Mouse (Mus musculus): ENCODE data around the gene Npat. TPM values are rescaled to one million over a fixed set of nuclear protein-coding genes. Genes with fewer than 3 reads are reported as not detected.

Gene Npat
- polyA plus RNA-seq, 1 experiment from 2014 or later, result 25.9 TPM

DNA sequence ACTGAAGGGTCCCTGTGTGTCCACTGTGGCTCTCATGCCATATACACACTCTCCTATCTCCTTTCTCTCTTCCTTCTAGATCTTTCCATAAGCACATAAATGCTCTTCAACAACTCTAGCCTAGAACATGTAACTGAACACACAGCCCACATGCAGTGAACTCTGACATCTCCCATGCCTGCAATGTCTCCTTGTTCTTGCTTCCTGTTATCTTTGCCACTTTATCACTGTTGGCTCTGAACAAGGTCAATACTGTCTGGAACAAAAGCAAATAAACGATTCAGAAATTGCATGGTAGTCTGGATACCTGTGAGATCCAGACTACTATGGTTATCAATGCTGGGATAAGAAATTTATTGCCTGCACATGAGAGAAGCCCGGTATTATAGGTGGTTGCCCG, 67.0 kb downstream of the Npat start:
- WGBS, result 86% methylated on average over 3 of the region's 3 CpGs
- H3K9me3 ChIP-seq (replicated peaks; ENCODE audit: control insufficient read depth, low read length), result no peaks in the 10 kb centered on the region

DNA sequence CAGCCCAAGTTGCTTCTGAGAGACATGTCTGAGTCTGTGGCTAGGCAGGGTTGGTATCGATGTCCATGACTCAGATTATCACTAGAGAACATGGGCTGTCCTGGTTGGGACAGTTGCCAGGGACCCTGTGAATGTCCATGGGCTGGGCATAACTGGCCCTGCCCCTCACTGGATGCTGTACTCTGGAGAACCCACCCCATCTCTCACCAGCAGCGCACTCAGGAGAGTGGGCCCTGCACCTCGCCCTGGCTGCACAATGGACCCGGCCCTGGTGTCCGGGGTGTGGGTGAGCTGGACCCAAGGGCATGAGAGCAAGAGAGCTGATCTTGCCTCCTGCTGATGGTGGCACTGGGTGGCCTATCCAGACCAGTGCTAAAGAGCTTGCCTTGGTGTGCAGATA, 68.1 kb downstream of the Npat start:
- no peaks in the 10 kb centered on the region for H3K27me3 ChIP-seq (ENCODE audit: control insufficient read depth, insufficient read depth, low read length)
- no peak overlapping the region for H3K4me2 ChIP-seq (ENCODE audit: low read depth, low read length)
- no peaks in the 10 kb centered on the region for H3K36me3 ChIP-seq (replicated peaks; ENCODE audit: control insufficient read depth, insufficient read depth, low read depth, low read length)
- no peaks in the 10 kb centered on the region for H3K4me1 ChIP-seq (ENCODE audit: control insufficient read depth, insufficient read depth, low read length)
- ATAC-seq (replicated peaks; ENCODE audit: insufficient number of reproducible peaks, low FRiP score, low TSS enrichment, low read depth), result no peak
- H3K27ac ChIP-seq (replicated peaks; ENCODE audit: low read depth, low read length), result no peak overlapping the region
- H3K4me3 ChIP-seq (ENCODE audit: low read depth, low read length), result no peak overlapping the region
- no peak for DNase-seq (ENCODE audit: low spot score)
- 95% methylated on average over 5 of the region's 5 CpGs for WGBS
- no peaks in the 10 kb centered on the region for H3K9me3 ChIP-seq (replicated peaks; ENCODE audit: control insufficient read depth, low read length)
- no peak overlapping the region for H3K9ac ChIP-seq (replicated peaks; ENCODE audit: low read length)

More for the DNA sequence above, 67.0 kb downstream of the Npat start:
- no peak overlapping the region for H3K9ac ChIP-seq (replicated peaks; ENCODE audit: low read length)
- no peak overlapping the region for H3K4me3 ChIP-seq (ENCODE audit: low read depth, low read length)
- H3K27ac ChIP-seq (replicated peaks; ENCODE audit: low read depth, low read length), result no peak overlapping the region
- H3K27me3 ChIP-seq (ENCODE audit: control insufficient read depth, insufficient read depth, low read length), result no peaks in the 10 kb centered on the region
- DNase-seq (ENCODE audit: low spot score), result no peak
- no peak for ATAC-seq (replicated peaks; ENCODE audit: insufficient number of reproducible peaks, low FRiP score, low TSS enrichment, low read depth)
- no peaks in the 10 kb centered on the region for H3K36me3 ChIP-seq (replicated peaks; ENCODE audit: control insufficient read depth, insufficient read depth, low read depth, low read length)
- H3K4me1 ChIP-seq (ENCODE audit: control insufficient read depth, insufficient read depth, low read length), result no peaks in the 10 kb centered on the region
- H3K4me2 ChIP-seq (ENCODE audit: low read depth, low read length), result no peak overlapping the region

DNA sequence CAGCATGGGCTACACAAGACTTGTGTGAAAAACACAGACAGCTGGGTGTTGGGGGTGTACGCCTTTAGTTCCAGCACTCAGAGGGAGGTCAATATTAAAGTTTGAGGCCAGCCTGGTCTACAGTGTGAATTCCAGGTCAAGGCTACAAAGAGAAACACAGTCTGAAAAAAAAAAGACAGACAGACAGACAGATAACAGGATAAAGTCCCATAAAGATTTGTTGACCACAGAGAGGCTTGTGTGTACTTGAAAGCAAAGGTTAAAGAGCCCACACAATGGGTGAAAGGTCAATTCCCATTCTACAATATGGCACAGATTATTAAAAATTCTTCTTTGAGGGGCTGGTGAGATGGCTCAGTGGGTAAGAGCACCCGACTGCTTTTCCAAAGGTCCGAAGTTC, 70.3 kb downstream of the Npat start:
- WGBS, result 92% methylated on average over 3 of the region's 3 CpGs
- no peak overlapping the region for H3K27ac ChIP-seq (replicated peaks; ENCODE audit: low read depth, low read length)
- H3K36me3 ChIP-seq (replicated peaks; ENCODE audit: control insufficient read depth, insufficient read depth, low read depth, low read length), result no peaks in the 10 kb centered on the region
- H3K27me3 ChIP-seq (ENCODE audit: control insufficient read depth, insufficient read depth, low read length), result no peaks in the 10 kb centered on the region
- H3K4me3 ChIP-seq (ENCODE audit: low read depth, low read length), result no peak overlapping the region
- no peak overlapping the region for H3K4me2 ChIP-seq (ENCODE audit: low read depth, low read length)
- no peaks in the 10 kb centered on the region for H3K4me1 ChIP-seq (ENCODE audit: control insufficient read depth, insufficient read depth, low read length)
- no peak for ATAC-seq (replicated peaks; ENCODE audit: insufficient number of reproducible peaks, low FRiP score, low TSS enrichment, low read depth)
- no peak overlapping the region for H3K9ac ChIP-seq (replicated peaks; ENCODE audit: low read length)
- no peaks in the 10 kb centered on the region for H3K9me3 ChIP-seq (replicated peaks; ENCODE audit: control insufficient read depth, low read length)
- DNase-seq (ENCODE audit: low spot score), result no peak

DNA sequence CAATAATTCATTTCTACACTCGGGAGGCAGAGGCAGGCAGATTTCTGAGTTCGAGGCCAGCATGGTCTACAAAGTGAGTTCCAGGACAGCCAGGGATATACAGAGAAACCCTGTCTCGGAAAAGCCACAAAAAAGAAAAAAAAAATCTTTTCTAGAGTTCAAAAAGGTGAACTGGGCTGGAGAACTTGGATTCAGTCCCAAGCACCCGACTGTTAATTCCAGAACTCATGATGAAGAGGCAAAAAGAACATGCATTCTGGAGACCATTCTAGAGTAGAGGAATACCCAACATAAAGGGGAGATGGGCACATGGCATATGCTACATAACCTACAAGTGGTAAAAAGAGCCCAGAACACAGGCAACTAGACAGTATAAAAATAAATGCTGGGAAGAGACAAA, 71.0 kb downstream of the Npat start:
- Histone ChIP-seq H3K36me3 (replicated peaks; ENCODE audit: control insufficient read depth, insufficient read depth, low read depth, low read length) (no peaks in the 10 kb centered on the region), H3K9me3 (replicated peaks; ENCODE audit: control insufficient read depth, low read length) (no peaks in the 10 kb centered on the region), H3K27ac (replicated peaks; ENCODE audit: low read depth, low read length) (no peak overlapping the region), H3K4me2 (ENCODE audit: low read depth, low read length) (no peak overlapping the region), H3K4me1 (ENCODE audit: control insufficient read depth, insufficient read depth, low read length) (no peaks in the 10 kb centered on the region), H3K9ac (replicated peaks; ENCODE audit: low read length) (no peak overlapping the region), H3K4me3 (ENCODE audit: low read depth, low read length) (no peak overlapping the region), H3K27me3 (ENCODE audit: control insufficient read depth, insufficient read depth, low read length) (no peaks in the 10 kb centered on the region)
- 89% methylated on average over 4 of the region's 4 CpGs for WGBS
- ATAC-seq (replicated peaks; ENCODE audit: insufficient number of reproducible peaks, low FRiP score, low TSS enrichment, low read depth), result no peak
- DNase-seq (ENCODE audit: low spot score), result no peak

DNA sequence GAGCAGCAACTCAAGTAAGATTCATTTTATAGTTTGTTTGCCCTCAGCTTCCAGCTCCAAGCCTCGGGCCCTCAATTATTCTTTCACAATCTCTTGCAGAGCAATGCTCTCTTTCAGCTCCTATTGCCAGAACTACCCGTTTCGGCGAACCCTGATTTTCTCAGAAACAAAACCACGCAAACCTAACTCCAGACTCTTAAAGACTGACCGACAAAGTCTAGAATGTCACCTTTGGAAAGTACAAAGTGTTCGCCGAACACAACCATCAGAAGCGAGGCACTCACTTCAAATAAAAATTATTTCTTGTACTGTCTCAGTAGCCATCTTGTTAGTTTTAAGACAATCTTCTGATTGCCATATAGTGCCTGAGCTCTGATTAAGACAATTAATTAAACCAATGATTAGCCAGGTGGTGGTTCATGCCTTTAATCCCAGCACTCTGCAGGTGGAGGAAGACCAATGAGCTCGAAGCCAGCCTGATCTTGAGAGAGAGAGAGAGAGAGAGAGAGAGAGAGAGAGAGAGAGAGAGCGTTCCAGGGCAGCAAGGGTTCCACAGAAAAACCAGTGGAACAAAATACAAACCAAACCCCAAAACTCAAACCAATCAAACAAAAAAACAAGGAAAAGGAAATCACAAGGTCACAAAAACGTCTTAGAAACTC, 72.6 kb downstream of the Npat start:
- Histone ChIP-seq H3K9ac (replicated peaks; ENCODE audit: low read length) (peak overlapping the region; percentile 74), H3K4me2 (ENCODE audit: low read depth, low read length) (peak overlapping the region; percentile 91), H3K27me3 (ENCODE audit: control insufficient read depth, insufficient read depth, low read length) (no peaks in the 10 kb centered on the region), H3K4me1 (ENCODE audit: control insufficient read depth, insufficient read depth, low read length) (no peaks in the 10 kb centered on the region), H3K27ac (replicated peaks; ENCODE audit: low read depth, low read length) (no peak overlapping the region), H3K9me3 (replicated peaks; ENCODE audit: control insufficient read depth, low read length) (no peaks in the 10 kb centered on the region), H3K4me3 (ENCODE audit: low read depth, low read length) (peak overlapping the region; percentile 59), H3K36me3 (replicated peaks; ENCODE audit: control insufficient read depth, insufficient read depth, low read depth, low read length) (no peaks in the 10 kb centered on the region)
- DNase-seq (ENCODE audit: low spot score), result no peak
- WGBS, result 81% methylated on average over 12 of the region's 12 CpGs
- no peak for ATAC-seq (replicated peaks; ENCODE audit: insufficient number of reproducible peaks, low FRiP score, low TSS enrichment, low read depth)

DNA sequence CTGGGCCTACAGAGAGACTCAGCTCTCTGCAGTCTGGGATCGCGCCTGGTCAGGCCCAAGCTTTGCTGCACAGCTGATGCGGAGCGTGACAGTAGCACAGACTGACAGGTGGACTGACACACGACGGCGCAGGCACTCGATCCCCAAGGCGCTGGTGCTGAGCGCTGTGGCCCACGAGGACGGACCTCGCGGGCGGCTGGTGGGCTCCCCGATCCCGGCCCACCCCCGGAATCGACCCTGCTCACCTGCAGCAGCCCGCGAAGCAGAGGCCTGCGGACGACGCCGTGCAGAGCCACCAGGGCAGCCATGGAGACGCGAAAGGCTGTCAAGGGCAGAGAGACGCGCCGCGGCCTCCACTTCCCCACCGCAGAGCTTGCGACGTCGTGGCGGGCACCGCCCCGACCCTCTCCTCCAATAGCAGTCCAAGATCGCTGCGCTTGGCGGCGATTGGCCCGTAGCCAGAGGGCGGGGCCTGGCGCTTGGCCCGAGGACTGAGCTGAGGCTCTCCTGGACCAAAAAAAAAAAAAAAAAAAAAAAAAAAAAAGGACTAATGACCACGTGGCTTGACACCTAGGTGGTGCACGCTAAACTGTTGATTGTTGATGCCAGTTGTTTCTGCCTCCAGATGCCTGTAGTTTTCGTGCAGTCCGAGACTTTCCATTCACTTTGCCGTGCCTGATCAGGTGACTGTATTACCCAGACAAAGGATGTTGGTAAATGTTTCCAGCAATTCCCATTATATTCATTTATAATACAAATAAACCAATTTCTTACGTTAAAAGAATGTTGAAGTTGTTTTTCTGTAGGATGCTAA, 73.3 kb downstream of the Npat start, which contains the start of gene Acat1:
Gene Acat1 (minus strand): TSS at position 415 of the 814 bp plus-strand sequence.
- H3K27me3 ChIP-seq (ENCODE audit: control insufficient read depth, insufficient read depth, low read length), result no peaks in the 10 kb centered on the region
- H3K36me3 ChIP-seq (replicated peaks; ENCODE audit: control insufficient read depth, insufficient read depth, low read depth, low read length), result no peaks in the 10 kb centered on the region
- no peaks in the 10 kb centered on the region for H3K9me3 ChIP-seq (replicated peaks; ENCODE audit: control insufficient read depth, low read length)
- 5% methylated on average over 52 of the region's 52 CpGs for WGBS
- DNase-seq (ENCODE audit: low spot score) (peak; percentile 91), ATAC-seq (replicated peaks; ENCODE audit: insufficient number of reproducible peaks, low FRiP score, low TSS enrichment, low read depth) (peak; percentile 98)
- H3K4me1 ChIP-seq (ENCODE audit: control insufficient read depth, insufficient read depth, low read length), result no peaks in the 10 kb centered on the region
- H3K9ac ChIP-seq (replicated peaks; ENCODE audit: low read length), result peak within 1 kb of the TSS; percentile 74
- no peak within 1 kb of the TSS for H3K27ac ChIP-seq (replicated peaks; ENCODE audit: low read depth, low read length)
- peak within 1 kb of the TSS; percentile 91 for H3K4me2 ChIP-seq (ENCODE audit: low read depth, low read length)
- H3K4me3 ChIP-seq (ENCODE audit: low read depth, low read length), result peak within 1 kb of the TSS; percentile 59

DNA sequence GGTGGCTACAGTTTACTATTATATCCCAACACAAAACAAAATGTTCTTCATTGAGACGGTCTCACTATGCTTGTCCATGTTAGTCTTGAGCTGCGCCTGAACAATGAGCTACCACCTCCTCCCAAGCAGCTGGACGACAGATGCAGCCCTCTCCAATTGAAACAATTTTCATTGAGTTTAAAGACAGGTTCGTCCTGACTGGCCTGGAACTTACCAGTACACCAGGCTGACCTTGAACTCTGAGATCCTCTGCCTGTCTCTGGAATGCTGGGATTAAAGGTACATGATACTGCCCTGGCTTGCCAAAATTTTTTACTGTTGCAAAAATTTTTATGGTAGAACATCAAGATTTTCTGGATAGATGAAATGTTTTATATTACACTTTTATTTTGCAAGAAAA, 77.4 kb downstream of the Npat start:
- Histone ChIP-seq H3K4me3 (ENCODE audit: low read depth, low read length) (no peak overlapping the region), H3K9ac (replicated peaks; ENCODE audit: low read length) (no peak overlapping the region), H3K27ac (replicated peaks; ENCODE audit: low read depth, low read length) (no peak overlapping the region), H3K4me2 (ENCODE audit: low read depth, low read length) (no peak overlapping the region), H3K9me3 (replicated peaks; ENCODE audit: control insufficient read depth, low read length) (no peaks in the 10 kb centered on the region), H3K4me1 (ENCODE audit: control insufficient read depth, insufficient read depth, low read length) (no peaks in the 10 kb centered on the region), H3K27me3 (ENCODE audit: control insufficient read depth, insufficient read depth, low read length) (no peaks in the 10 kb centered on the region), H3K36me3 (replicated peaks; ENCODE audit: control insufficient read depth, insufficient read depth, low read depth, low read length) (no peaks in the 10 kb centered on the region)
- WGBS, result 84% methylated on average over 4 of the region's 4 CpGs
- DNase-seq (ENCODE audit: low spot score) (no peak), ATAC-seq (replicated peaks; ENCODE audit: insufficient number of reproducible peaks, low FRiP score, low TSS enrichment, low read depth) (no peak)

DNA sequence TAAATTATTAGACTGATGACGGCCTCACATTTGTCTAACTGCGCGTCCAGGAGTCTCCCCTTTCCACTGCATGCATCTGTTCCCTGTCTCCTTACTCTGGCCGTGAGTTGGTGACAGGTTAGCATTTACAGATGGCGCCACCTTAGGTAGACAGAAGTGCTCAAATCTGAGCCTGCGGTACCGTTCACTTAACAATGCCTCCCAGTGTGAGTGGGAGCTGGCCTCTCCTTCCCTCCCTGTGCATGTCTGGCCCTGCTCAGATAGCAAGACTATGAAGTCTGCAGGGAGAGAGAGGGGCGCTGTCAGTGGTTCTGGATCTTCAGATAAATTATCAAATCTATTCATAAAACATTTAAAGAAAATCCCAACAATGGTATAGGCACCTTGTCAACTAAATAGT, 78.4 kb downstream of the Npat start:
- Histone ChIP-seq H3K27ac (replicated peaks; ENCODE audit: low read depth, low read length) (no peak overlapping the region), H3K9ac (replicated peaks; ENCODE audit: low read length) (no peak overlapping the region), H3K4me3 (ENCODE audit: low read depth, low read length) (no peak overlapping the region), H3K4me2 (ENCODE audit: low read depth, low read length) (no peak overlapping the region), H3K36me3 (replicated peaks; ENCODE audit: control insufficient read depth, insufficient read depth, low read depth, low read length) (no peaks in the 10 kb centered on the region), H3K4me1 (ENCODE audit: control insufficient read depth, insufficient read depth, low read length) (no peaks in the 10 kb centered on the region), H3K9me3 (replicated peaks; ENCODE audit: control insufficient read depth, low read length) (no peaks in the 10 kb centered on the region), H3K27me3 (ENCODE audit: control insufficient read depth, insufficient read depth, low read length) (no peaks in the 10 kb centered on the region)
- 86% methylated on average over 8 of the region's 8 CpGs for WGBS
- ATAC-seq (replicated peaks; ENCODE audit: insufficient number of reproducible peaks, low FRiP score, low TSS enrichment, low read depth) (no peak), DNase-seq (ENCODE audit: low spot score) (no peak)

All from embryonic facial prominence, embryonic 11.5 days (tissue).